Mouse (Mus musculus): ENCODE results near the gene Vnn3.

DNA sequence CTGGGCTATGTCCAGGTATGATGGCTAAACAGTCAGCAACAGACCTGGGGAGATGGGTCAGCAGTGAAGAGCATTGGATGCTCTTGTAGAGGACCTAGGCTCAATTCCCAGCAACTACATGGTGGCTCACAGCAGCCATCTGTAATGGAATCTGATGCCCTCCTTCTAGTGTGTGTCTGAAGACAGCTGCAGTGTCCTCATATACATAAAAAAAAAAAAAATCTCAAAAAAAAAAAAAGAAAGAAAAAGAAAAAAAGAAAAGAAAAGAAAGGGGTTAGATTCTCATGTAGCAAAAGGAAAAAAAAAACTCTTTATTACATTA is 38.9 kb upstream of the Vnn3 start:
- no peak for TF ChIP-seq CTCF (conservative IDR thresholded peaks at IDR 0.05; ENCODE audit: insufficient read depth, insufficient read length, low read depth, low read length)
- no peak for TF ChIP-seq POLR2A (IDR thresholded peaks at IDR 0.05; ENCODE audit: low read depth, low read length)
